Mouse (Mus musculus) midbrain, postnatal 0 days (tissue): ENCODE measurements around the gene Palb2. TPM values are rescaled to one million over a fixed set of nuclear protein-coding genes. Genes with fewer than 3 reads are reported as not detected.
"Not testable (repeated sequence)": the region's sequence is repeated elsewhere in the genome, so short reads cannot be mapped to it uniquely, and the experiment has no call there.

ENCODE experiments used
- ATAC-seq: fragments of 200-750 bp; cut with Nextera tagmentation; 2 replicates; pipeline ENCODE4 v1.8.0; 2017; ENCODE audit warnings: moderate number of reproducible peaks, mild to moderate bottlenecking, moderate TSS enrichment, moderate library complexity; ENCODE audit not compliant: low FRiP score
- DNase-seq: peaks from one replicate; pipeline ENCODE4 v3.0.0-alpha.2; 2015; ENCODE audit warnings: low spot score
- H3K27ac ChIP-seq: fragments of 300-500 bp; sonication (generic); 2 replicates; pipeline ENCODE4 v1.5.1; 2014; ENCODE audit warnings: low read depth, mild to moderate bottlenecking, low read length, mixed read lengths
- H3K27me3 ChIP-seq: fragments of 300-500 bp; sonication (generic); 2 replicates; pipeline ENCODE4 v1.6.1; 2014; ENCODE audit warnings: low read length, control low read depth, mixed read lengths; ENCODE audit not compliant: insufficient read depth
- H3K36me3 ChIP-seq: fragments of 300-500 bp; sonication (generic); 2 replicates; pipeline ENCODE4 v1.6.1; 2014; ENCODE audit warnings: low read length, control low read depth, mixed read lengths; ENCODE audit not compliant: insufficient read depth
- H3K4me1 ChIP-seq: fragments of 300-500 bp; sonication (generic); 2 replicates; pipeline ENCODE4 v1.6.1; 2014; ENCODE audit warnings: mild to moderate bottlenecking, control low read depth, antibody characterized with exemption, low read length, mixed read lengths; ENCODE audit not compliant: insufficient read depth
- H3K4me2 ChIP-seq: fragments of 300-500 bp; sonication (generic); 2 replicates; pipeline ENCODE4 v1.6.1; 2014; ENCODE audit warnings: low read depth, mild to moderate bottlenecking, low read length, mixed read lengths; ENCODE audit not compliant: poor library complexity, severe bottlenecking
- H3K4me3 ChIP-seq: fragments of 300-500 bp; sonication (generic); 2 replicates; pipeline ENCODE4 v1.5.1; 2014; ENCODE audit warnings: low read depth, mild to moderate bottlenecking, low read length, moderate library complexity
- H3K9ac ChIP-seq: fragments of 300-500 bp; sonication (generic); replicated peaks from 2 replicates; pipeline ENCODE4 v1.6.1; 2014; ENCODE audit warnings: mild to moderate bottlenecking, low read length, moderate library complexity, mixed read lengths; ENCODE audit not compliant: poor library complexity, severe bottlenecking
- H3K9me3 ChIP-seq: fragments of 300-500 bp; sonication (generic); 2 replicates; pipeline ENCODE4 v1.6.1; 2016; ENCODE audit warnings: low read length, control low read depth
- CTCF ChIP-seq: IDR thresholded peaks from 2 replicates; pipeline ENCODE4 v1.5.1; 2016; ENCODE audit warnings: antibody characterized with exemption, mild to moderate bottlenecking
- WGBS: fragments of 180-500 bp; shearing (Covaris S2); extraction: QIAGEN DNeasy Blood & Tissue Kit; methylation state at CpG from one replicate; pipeline ENCODE4 v1.1.7; 2014; 5-methylcytosine and 5-hydroxymethylcytosine counted together
- polyA plus RNA-seq: library from polyadenylated mRNA; unstranded; fragments of >200 nt; fragmentation: Nextera tagmentation; extraction: Ambion mirVana; gene quantifications from 2 replicates; pipeline ENCODE4 v1.2.1, GENCODE M21; 2015
- total RNA-seq: library from RNA; depleted of rRNA; stranded (reverse); fragments of >200 nt; gene quantifications from 2 replicates; pipeline ENCODE4 v1.2.3, GENCODE M21; 2014

Gene Palb2
- total and polyA plus RNA-seq, 2 experiments from 2014 or later, result 1.5 to 2.1 TPM

DNA sequence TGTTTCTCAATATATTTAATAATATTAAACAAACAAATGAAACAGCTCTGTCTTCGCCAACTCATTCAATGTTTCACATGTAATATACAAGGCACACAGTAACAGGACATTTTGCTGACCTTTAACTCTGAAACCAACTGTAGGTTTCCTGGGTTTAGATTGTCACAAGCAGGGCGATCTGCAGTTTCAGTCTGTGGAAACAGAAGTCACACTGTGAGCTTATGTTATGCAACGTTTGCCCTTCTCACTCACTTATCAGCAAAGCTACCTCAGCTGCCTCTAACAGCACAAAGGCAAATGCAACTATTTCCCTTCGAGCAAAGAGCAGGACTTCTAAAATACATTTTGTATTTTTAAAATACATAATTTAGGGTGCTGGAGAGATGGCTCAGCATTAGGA, 9.3 kb downstream of the Palb2 start:
- ATAC-seq, result no peak
- no peak for TF ChIP-seq CTCF
- Histone ChIP-seq H3K4me2 (no peak overlapping the region), H3K27ac (no peak overlapping the region), H3K4me1 (no peaks in the 10 kb centered on the region), H3K27me3 (no peaks in the 10 kb centered on the region), H3K9me3 (no peaks in the 10 kb centered on the region), H3K36me3 (peaks cover 26% of the 10 kb centered on the region), H3K4me3 (no peak overlapping the region), H3K9ac (no peak overlapping the region)
- no peak for DNase-seq
- 89% methylated on average over 4 of the region's 4 CpGs for WGBS

GRCm38 (mm10) chr7:122108206-122108605, 24.6 kb downstream of the Palb2 start:
- 91% methylated on average over 6 of the region's 6 CpGs for WGBS
- no peak for TF ChIP-seq CTCF
- no peaks in the 10 kb centered on the region for H3K36me3 ChIP-seq

GRCm38 (mm10) chr7:122101747-122102244, 31.0 kb downstream of the Palb2 start, which contains the start of gene Ndufab1:
TSS of gene Ndufab1 (minus strand) at chr7:122101886.
- ATAC-seq (peak; percentile 98), DNase-seq (peak; percentile 95)
- TF ChIP-seq CTCF, result peak; percentile 79
- H3K9ac ChIP-seq, result peak within 1 kb of the TSS; percentile 81
- H3K9me3 ChIP-seq, result no peaks in the 10 kb centered on the region
- H3K4me2 ChIP-seq, result peak within 1 kb of the TSS; percentile 63
- H3K4me3 ChIP-seq, result peak within 1 kb of the TSS; percentile 64
- H3K27me3 ChIP-seq, result no peaks in the 10 kb centered on the region
- H3K27ac ChIP-seq, result peak within 1 kb of the TSS; percentile 59; the same call in 1 of the 2 replicates
- peaks cover 5% of the 10 kb centered on the region; the same call in 1 of the 2 replicates for H3K4me1 ChIP-seq
- peaks cover 7% of the 10 kb centered on the region; the same call in 1 of the 2 replicates for H3K36me3 ChIP-seq
- whole genome bisulfite sequencing, result 1% methylated on average over 34 of the region's 43 CpGs

More at GRCm38 (mm10) chr7:122108206-122108605, 24.6 kb downstream of the Palb2 start:
- ATAC-seq (no peak), DNase-seq (no peak)
- Histone ChIP-seq H3K27ac (no peak overlapping the region), H3K9me3 (no peaks in the 10 kb centered on the region), H3K4me2 (no peak overlapping the region), H3K27me3 (no peaks in the 10 kb centered on the region), H3K4me3 (no peak overlapping the region), H3K9ac (no peak overlapping the region), H3K4me1 (no peaks in the 10 kb centered on the region)

DNA sequence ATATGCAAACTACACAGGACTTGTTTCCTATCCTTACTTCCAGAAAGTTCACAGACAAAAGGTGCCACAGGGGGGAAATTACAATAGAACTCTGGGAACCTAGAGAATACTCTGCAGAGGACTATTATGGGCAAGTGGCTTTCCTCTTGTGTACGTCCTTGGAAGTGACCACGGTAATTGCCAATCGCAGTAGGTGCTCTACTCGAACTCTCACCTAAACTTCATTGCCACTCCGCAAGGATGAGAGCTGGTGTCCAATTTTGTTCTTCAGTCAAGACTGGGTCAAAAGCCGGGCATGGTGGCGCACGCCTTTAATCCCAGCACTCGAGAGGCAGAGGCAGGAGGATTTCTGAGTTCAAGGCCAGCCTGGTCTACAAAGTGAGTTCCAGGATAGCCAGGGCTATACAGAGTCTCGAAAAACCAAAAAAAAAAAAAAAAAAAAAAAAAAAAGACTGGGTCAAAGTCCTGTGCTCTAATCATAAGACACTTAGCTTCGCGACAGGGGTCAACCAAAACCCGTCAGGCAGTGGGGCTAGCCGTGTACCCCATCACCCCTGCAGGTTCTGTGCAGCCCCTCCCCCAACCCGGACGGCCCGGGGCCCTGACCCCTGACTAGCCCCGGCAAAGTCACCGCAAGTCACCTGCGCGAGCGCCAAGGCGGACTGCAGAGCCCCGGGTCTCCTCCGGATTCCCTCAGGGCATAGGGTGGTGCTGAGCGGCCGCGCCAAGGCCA, 31.6 kb downstream of the Palb2 start:
- DNase-seq, result not testable (repeated sequence)

GRCm38 (mm10) chr7:122099222-122099621, 33.6 kb downstream of the Palb2 start:
- ATAC-seq, result no peak
- 55% methylated on average over 4 of the region's 4 CpGs for WGBS
- Histone ChIP-seq H3K9ac (no peak overlapping the region), H3K9me3 (no peaks in the 10 kb centered on the region), H3K27me3 (no peaks in the 10 kb centered on the region), H3K27ac (no peak overlapping the region), H3K4me2 (no peak overlapping the region), H3K4me1 (peaks cover 5% of the 10 kb centered on the region; the same call in 1 of the 2 replicates), H3K4me3 (no peak overlapping the region), H3K36me3 (peaks cover 27% of the 10 kb centered on the region)
- peak; percentile 92 for TF ChIP-seq CTCF
- peak; percentile 67 for DNase-seq

More for the DNA sequence above, 31.6 kb downstream of the Palb2 start:
- H3K27ac ChIP-seq, result peak overlapping the region; percentile 59; the same call in 1 of the 2 replicates
- not testable (repeated sequence) for H3K4me1 ChIP-seq, H3K36me3 ChIP-seq, H3K27me3 ChIP-seq, H3K9me3 ChIP-seq
- peak; percentile 70 for ATAC-seq
- H3K4me2 ChIP-seq, result peak overlapping the region; percentile 62
- peak overlapping the region; percentile 81 for H3K9ac ChIP-seq
- peak overlapping the region; percentile 64 for H3K4me3 ChIP-seq
- WGBS, result 10% methylated on average over 24 of the region's 28 CpGs

GRCm38 (mm10) chr7:122098009-122098408, 34.8 kb downstream of the Palb2 start:
- no peak overlapping the region for H3K4me3 ChIP-seq
- DNase-seq, result no peak
- WGBS, result 90% methylated on average over 3 of the region's 3 CpGs
- no peak overlapping the region for H3K9ac ChIP-seq
- no peak overlapping the region for H3K4me2 ChIP-seq
- H3K36me3 ChIP-seq, result peaks cover 30% of the 10 kb centered on the region
- H3K4me1 ChIP-seq, result peaks cover 5% of the 10 kb centered on the region; the same call in 1 of the 2 replicates
- H3K27ac ChIP-seq, result no peak overlapping the region
- no peaks in the 10 kb centered on the region for H3K9me3 ChIP-seq
- no peaks in the 10 kb centered on the region for H3K27me3 ChIP-seq
- no peak for ATAC-seq
- no peak for TF ChIP-seq CTCF
